Mouse (Mus musculus) small intestine, adult 2 months (tissue): ENCODE results near the gene Pnp2.

ENCODE experiments used
- CTCF ChIP-seq: fragments of 200-500 bp; IDR thresholded peaks from 2 replicates; pipeline ENCODE4 v1.5.1; 2012; ENCODE audit warnings: low read depth, mild to moderate bottlenecking, control low read depth, inconsistent platforms, low read length, moderate library complexity, mixed read lengths; ENCODE audit not compliant: insufficient replicate concordance, insufficient read length; ENCODE audit errors: extremely low read depth
- POLR2A ChIP-seq: fragments of 200-500 bp; IDR thresholded peaks from 2 replicates; pipeline ENCODE4 v1.6.1; 2012; ENCODE audit warnings: low read depth, mild to moderate bottlenecking, control low read depth, inconsistent platforms, low read length, moderate library complexity

DNA sequence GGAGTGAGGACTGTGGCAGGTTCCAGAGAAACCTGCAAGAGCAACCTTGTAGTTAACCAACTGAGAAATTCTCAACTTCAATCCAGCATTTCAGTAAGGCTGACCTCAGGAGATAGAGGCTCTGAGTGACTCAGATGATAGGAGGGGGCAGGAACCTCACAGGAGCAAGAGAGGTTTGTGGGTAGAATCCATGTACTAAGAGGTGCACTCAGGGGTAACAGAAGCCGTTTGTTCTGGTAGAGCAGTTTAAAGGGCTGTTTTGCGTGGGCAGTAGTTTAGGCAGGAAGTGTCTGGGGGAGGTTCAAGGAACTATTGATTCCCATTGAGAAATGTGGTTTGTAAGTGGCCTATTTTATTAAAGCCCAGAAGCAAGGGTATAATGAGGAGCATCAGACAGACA lies 25.4 kb downstream of the Pnp2 start:
- TF ChIP-seq POLR2A: no peak
- TF ChIP-seq CTCF: no peak
